ENCODE assay signal across 8 mouse cellular contexts in genomic region chr9:14246016-14246799, GRCm38 (mm10). TPM values are rescaled to one million over a fixed set of nuclear protein-coding genes. Genes with fewer than 3 reads are reported as not detected.
DNase-seq lines count a peak whose midpoint lies in the region; ATAC-seq lines count a peak whose summit lies in the region.

No protein-coding gene starts in this region.

- peaks cover 21% of the 10 kb centered on the region for H3K4me1 ChIP-seq in hindbrain, embryonic 10.5 days (replicated peaks)

- H3K9me3 ChIP-seq in hindbrain, embryonic 10.5 days, result no peaks in the 10 kb centered on the region

- H3K27me3 ChIP-seq in hindbrain, embryonic 10.5 days (ENCODE audit: insufficient read depth, poor library complexity, severe bottlenecking), result no peaks in the 10 kb centered on the region

- no peak overlapping the region for H3K4me3 ChIP-seq in hindbrain, embryonic 10.5 days

- 34% methylated on average over 11 of the region's 11 CpGs for WGBS in hindbrain, embryonic 10.5 days

- DNase-seq in gastrocnemius, postnatal 10 days, result peak; percentile 25
- no peak for DNase-seq in gastrocnemius, adult 8-10 months (ENCODE audit: low spot score in 2 of 2)
- peak; percentile 81 for DNase-seq in embryo, embryonic 11 days
- DNase-seq in hindbrain, embryonic 10.5 days (ENCODE audit: low spot score), result peak; percentile 50
- DNase-seq in layer of hippocampus, adult 18-20 months (ENCODE audit: low spot score in 2 of 2), result peak; percentile 5 to 39
- DNase-seq in lung, postnatal 25 days (ENCODE audit: low spot score), result peak; percentile 76
- no peak for DNase-seq in MN1 (ENCODE audit: low spot score)

- H3K36me3 ChIP-seq in hindbrain, embryonic 10.5 days, result no peaks in the 10 kb centered on the region

- no peak for ATAC-seq in inflammation-experienced regulatory T-cells, adult 6 months

- H3K27ac ChIP-seq in hindbrain, embryonic 10.5 days, result no peak overlapping the region

RNA-seq across cellular contexts. Expression of gene Sesn3, which starts 28.7 kb away (rescaled TPM):
- 10 to 100 TPM; 43.4 to 44.8 TPM for total RNA-seq in gastrocnemius, postnatal 10 days (2021)
- total RNA-seq in gastrocnemius, adult 8-10 months (2022), result 10 to 100 TPM; 13.9 to 20.4 (median 18.7) TPM
- polyA plus RNA-seq in hindbrain, embryonic 10.5 days (2016; fragmentation: Nextera tagmentation; extraction: Ambion mirVana), result 13.4 and 16.9 TPM in 2 replicates
- total RNA-seq in layer of hippocampus, adult 18-20 months (2021), result 10 to 100 TPM; 77.5 to 87.8 TPM
- 10 to 100 TPM; 15.5 to 29.8 (median 28.9) TPM for polyA plus RNA-seq in inflammation-experienced regulatory T-cells, adult 6 months (2017; shearing (Covaris generic))

Comparison
In these comparisons a context has a peak if more than half of its experiments do, and no peak if none do; other contexts are left out.
1. DNase-seq: peak in gastrocnemius, postnatal 10 days (single experiment), embryo, embryonic 11 days (single experiment), hindbrain, embryonic 10.5 days (single experiment), layer of hippocampus, adult 18-20 months (2 of 2) and lung, postnatal 25 days (single experiment); none in gastrocnemius, adult 8-10 months (0 of 2) and MN1 (single experiment).